Mouse (Mus musculus) adrenal gland, adult 18-20 months (tissue): Measurements from ENCODE around the gene Aldh16a1. TPM values are rescaled to one million over a fixed set of nuclear protein-coding genes. Genes with fewer than 3 reads are reported as not detected.
"Not testable (repeated sequence)": the region's sequence is repeated elsewhere in the genome, so short reads cannot be mapped to it uniquely, and the experiment has no call there.

Experiments used
- DNase-seq, 2 experiments: peaks; one replicate each; pipeline ENCODE4 v3.0.0; 2021 to 2022; ENCODE audit warnings: low spot score in 2 of 2
- total RNA-seq, 2 experiments: library from RNA; stranded (reverse); gene quantifications; 1 replicate in 1 of 2; 2 replicates in 1 of 2; pipeline ENCODE4 v1.2.3; 2021

Gene Aldh16a1
- total RNA-seq, 2 experiments from 2014 or later: 58.4 to 68.5 TPM

- no peak for DNase-seq
Observed at GRCm38 (mm10) chr7:45119780-45120709, 34.3 kb downstream of the Aldh16a1 start.

- DNase-seq: no peak
Observed at GRCm38 (mm10) chr7:45118336-45118735, 36.0 kb downstream of the Aldh16a1 start.

- DNase-seq: no peak
Observed at GRCm38 (mm10) chr7:45117566-45117965, 36.8 kb downstream of the Aldh16a1 start.

- DNase-seq: no peak
Observed at GRCm38 (mm10) chr7:45113476-45113875, 40.9 kb downstream of the Aldh16a1 start.

- no peak for DNase-seq
Observed at GRCm38 (mm10) chr7:45112529-45112928, 41.9 kb downstream of the Aldh16a1 start.

GRCm38 (mm10) chr7:45111940-45112339, 42.4 kb downstream of the Aldh16a1 start:
- no peak for DNase-seq

- DNase-seq: not testable (repeated sequence)
Observed at GRCm38 (mm10) chr7:45110089-45110488, 44.3 kb downstream of the Aldh16a1 start.

- DNase-seq: no peak
Observed at GRCm38 (mm10) chr7:45107052-45107645, 47.2 kb downstream of the Aldh16a1 start.

- no peak for DNase-seq
Observed at GRCm38 (mm10) chr7:45106441-45106840, 47.9 kb downstream of the Aldh16a1 start.

GRCm38 (mm10) chr7:45105491-45105890, 48.9 kb downstream of the Aldh16a1 start:
- no peak for DNase-seq

- DNase-seq: no peak
Observed at GRCm38 (mm10) chr7:45104941-45105340, 49.4 kb downstream of the Aldh16a1 start.

GRCm38 (mm10) chr7:45103652-45104180, 50.7 kb downstream of the Aldh16a1 start, which contains the start of gene Fcgrt:
Gene Fcgrt, minus strand, starts transcription at chr7:45103851.
- peak; percentile 66 to 72 for DNase-seq

GRCm38 (mm10) chr7:45102940-45103585, 51.3 kb downstream of the Aldh16a1 start:
- no peak for DNase-seq

- DNase-seq: no peak
Observed at GRCm38 (mm10) chr7:45102441-45102840, 51.9 kb downstream of the Aldh16a1 start.

GRCm38 (mm10) chr7:45100046-45100445, 54.3 kb downstream of the Aldh16a1 start:
- no peak for DNase-seq

- DNase-seq: no peak
Observed at GRCm38 (mm10) chr7:45098541-45099240, 55.7 kb downstream of the Aldh16a1 start.

GRCm38 (mm10) chr7:45097479-45097878, 56.9 kb downstream of the Aldh16a1 start:
- DNase-seq: no peak

- DNase-seq: not testable (repeated sequence)
Observed at GRCm38 (mm10) chr7:45095965-45096364, 58.4 kb downstream of the Aldh16a1 start.

- DNase-seq: no peak
Observed at GRCm38 (mm10) chr7:45095367-45095766, 59.0 kb downstream of the Aldh16a1 start.

- DNase-seq: no peak
Observed at GRCm38 (mm10) chr7:45094121-45094520, 60.3 kb downstream of the Aldh16a1 start.

- no peak for DNase-seq
Observed at GRCm38 (mm10) chr7:45093516-45093905, 60.9 kb downstream of the Aldh16a1 start.
